Mouse (Mus musculus) midbrain, embryonic 15.5 days (tissue): ENCODE results near the gene Gm9040. TPM values are rescaled to one million over a fixed set of nuclear protein-coding genes. Genes with fewer than 3 reads are reported as not detected.
"Not testable (repeated sequence)": the region's sequence is repeated elsewhere in the genome, so short reads cannot be mapped to it uniquely, and the experiment has no call there.

Source experiments
- ATAC-seq: fragments of 200-750 bp; cut with Nextera tagmentation; replicated peaks from 2 replicates; pipeline ENCODE4 v1.8.0; 2017; ENCODE audit warnings: moderate TSS enrichment
- H3K27ac ChIP-seq: fragments of 300-500 bp; sonication (generic); 2 replicates; pipeline ENCODE4 v1.5.1; 2015; ENCODE audit warnings: mild to moderate bottlenecking, inconsistent platforms
- H3K27me3 ChIP-seq: fragments of 300-500 bp; sonication (generic); replicated peaks from 2 replicates; pipeline ENCODE4 v1.6.1; 2015; ENCODE audit warnings: inconsistent platforms
- H3K36me3 ChIP-seq: fragments of 300-500 bp; sonication (generic); replicated peaks from 2 replicates; pipeline ENCODE4 v1.6.1; 2015; ENCODE audit warnings: inconsistent platforms
- H3K4me1 ChIP-seq: fragments of 300-500 bp; sonication (generic); 2 replicates; pipeline ENCODE4 v1.6.1; 2015; ENCODE audit warnings: inconsistent platforms
- H3K4me2 ChIP-seq: fragments of 300-500 bp; sonication (generic); 2 replicates; pipeline ENCODE4 v1.6.1; 2015; ENCODE audit warnings: inconsistent platforms, mild to moderate bottlenecking, moderate library complexity
- H3K4me3 ChIP-seq: fragments of 300-500 bp; sonication (generic); 2 replicates; pipeline ENCODE4 v1.5.1; 2015; ENCODE audit warnings: mild to moderate bottlenecking, inconsistent platforms
- H3K9ac ChIP-seq: fragments of 300-500 bp; sonication (generic); 2 replicates; pipeline ENCODE4 v1.6.1; 2015; ENCODE audit warnings: mild to moderate bottlenecking, inconsistent platforms
- H3K9me3 ChIP-seq: fragments of 300-500 bp; sonication (generic); 2 replicates; pipeline ENCODE4 v1.6.1; 2016; ENCODE audit warnings: inconsistent platforms
- WGBS: fragments of 180-500 bp; shearing (Covaris S2); methylation state at CpG from one replicate; pipeline ENCODE4 v1.1.7; 2015; ENCODE audit warnings: mixed read lengths; 5-methylcytosine and 5-hydroxymethylcytosine counted together
- polyA plus RNA-seq: library from polyadenylated mRNA; unstranded; fragments of >200 nt; fragmentation: Nextera tagmentation; extraction: Ambion mirVana; gene quantifications from 2 replicates; pipeline ENCODE4 v1.2.1, GENCODE M21; 2015

Gene Gm9040
- not detected in 2 replicates for polyA plus RNA-seq

DNA sequence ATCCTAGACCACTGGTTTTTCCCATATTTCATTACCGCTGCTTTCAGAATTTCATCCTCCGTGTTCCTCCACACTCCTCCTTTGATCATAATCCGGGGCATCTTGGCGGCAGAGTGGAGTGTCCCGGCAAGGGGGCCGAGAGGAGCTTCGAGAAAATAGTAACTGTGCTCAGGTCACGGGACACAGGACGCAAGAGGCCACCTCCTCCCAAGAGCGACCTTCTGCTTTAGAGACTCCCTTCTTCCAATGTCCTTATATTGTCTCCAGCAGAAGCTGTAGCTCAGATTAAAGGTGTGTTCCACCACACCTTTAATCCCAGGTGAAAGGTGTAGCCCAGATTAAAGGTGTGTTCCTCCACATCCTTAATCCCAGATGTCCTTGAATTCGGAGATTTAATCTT is at the start of gene Gm9040:
Gene Gm9040 (minus strand): TSS at position 101 of the 400 bp plus-strand sequence.
- not testable (repeated sequence) for H3K27ac ChIP-seq
- no CpG with 5 or more reads among the region's 11 CpGs for WGBS

DNA sequence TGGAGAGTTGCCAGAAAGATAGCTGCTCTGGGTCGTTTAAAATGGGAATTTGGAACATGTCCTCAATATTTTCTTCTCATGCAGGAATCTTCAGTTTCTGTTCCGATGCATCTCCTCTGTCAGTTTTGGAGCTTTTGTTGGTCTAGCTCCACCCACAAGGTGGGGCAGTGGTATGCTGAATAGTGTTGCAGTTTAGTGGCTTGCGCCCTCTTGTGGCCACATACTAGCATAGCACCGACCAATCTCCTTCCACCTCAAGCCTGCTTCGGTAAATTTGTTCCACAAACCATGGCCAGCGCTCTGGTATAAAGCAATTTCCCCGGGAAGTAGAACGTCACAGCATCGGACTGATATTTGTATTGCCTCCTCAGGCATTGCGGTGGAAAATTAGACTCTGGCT is 43.7 kb upstream of the Gm9040 start:
- WGBS: 5% methylated on average over 10 of the region's 10 CpGs

More for the DNA sequence above, at the start of gene Gm9040:
- not testable (repeated sequence) for H3K9ac ChIP-seq, H3K36me3 ChIP-seq, H3K27me3 ChIP-seq, H3K4me3 ChIP-seq, H3K9me3 ChIP-seq, ATAC-seq, H3K4me2 ChIP-seq, H3K4me1 ChIP-seq

DNA sequence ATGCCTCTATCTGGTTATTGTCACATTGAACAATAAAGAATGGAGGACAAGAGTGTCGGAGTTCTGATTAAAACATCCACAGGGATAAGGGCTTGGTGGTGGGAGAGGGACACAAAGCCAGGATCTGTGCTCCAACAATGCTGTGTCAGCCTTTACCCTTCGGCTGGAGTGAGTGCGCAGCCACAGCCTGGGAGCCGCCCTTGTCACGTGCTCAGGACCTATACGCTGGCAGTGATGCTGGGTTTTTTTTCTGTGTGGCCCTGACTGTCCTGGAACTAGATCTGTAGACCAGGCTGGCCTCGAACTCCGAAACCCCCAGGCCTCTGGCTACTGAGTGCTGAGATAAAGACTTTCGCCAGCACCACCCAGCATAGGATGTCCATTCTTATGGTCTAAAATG is 42.7 kb upstream of the Gm9040 start:
- H3K4me1 ChIP-seq: no peaks in the 10 kb centered on the region
- WGBS: 85% methylated on average over 9 of the region's 9 CpGs
- no peak overlapping the region for H3K4me2 ChIP-seq
- no peaks in the 10 kb centered on the region for H3K9me3 ChIP-seq
- 0 out of 2 replicates have a peak, but pooled peaks have one; percentile 30 for ATAC-seq
- no peaks in the 10 kb centered on the region for H3K27me3 ChIP-seq
- H3K9ac ChIP-seq: no peak overlapping the region
- no peak overlapping the region for H3K4me3 ChIP-seq
- H3K27ac ChIP-seq: no peak overlapping the region
- H3K36me3 ChIP-seq: no peaks in the 10 kb centered on the region

More for the DNA sequence above, 43.7 kb upstream of the Gm9040 start:
- no peaks in the 10 kb centered on the region for H3K9me3 ChIP-seq
- H3K4me3 ChIP-seq: peak overlapping the region; percentile 16; the same call in 1 of the 2 replicates
- no peak overlapping the region for H3K27ac ChIP-seq
- no peaks in the 10 kb centered on the region for H3K27me3 ChIP-seq
- no peak overlapping the region for H3K9ac ChIP-seq
- H3K36me3 ChIP-seq: no peaks in the 10 kb centered on the region
- peak overlapping the region; percentile 49 for H3K4me2 ChIP-seq
- peak; percentile 94 for ATAC-seq
- no peaks in the 10 kb centered on the region for H3K4me1 ChIP-seq

DNA sequence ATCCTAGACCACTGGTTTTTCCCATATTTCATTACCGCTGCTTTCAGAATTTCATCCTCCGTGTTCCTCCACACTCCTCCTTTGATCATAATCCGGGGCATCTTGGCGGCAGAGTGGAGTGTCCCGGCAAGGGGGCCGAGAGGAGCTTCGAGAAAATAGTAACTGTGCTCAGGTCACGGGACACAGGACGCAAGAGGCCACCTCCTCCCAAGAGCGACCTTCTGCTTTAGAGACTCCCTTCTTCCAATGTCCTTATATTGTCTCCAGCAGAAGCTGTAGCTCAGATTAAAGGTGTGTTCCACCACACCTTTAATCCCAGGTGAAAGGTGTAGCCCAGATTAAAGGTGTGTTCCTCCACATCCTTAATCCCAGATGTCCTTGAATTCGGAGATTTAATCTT is 27.2 kb upstream of the Gm9040 start, which contains the start of gene Gm9049:
Gene Gm9049 (minus strand): TSS at position 101 of the 400 bp plus-strand sequence.
- H3K4me3 ChIP-seq, H3K9ac ChIP-seq, H3K27me3 ChIP-seq, H3K4me2 ChIP-seq, H3K27ac ChIP-seq, H3K9me3 ChIP-seq, ATAC-seq, H3K4me1 ChIP-seq, H3K36me3 ChIP-seq: not testable (repeated sequence)
- no CpG with 5 or more reads among the region's 11 CpGs for WGBS

DNA sequence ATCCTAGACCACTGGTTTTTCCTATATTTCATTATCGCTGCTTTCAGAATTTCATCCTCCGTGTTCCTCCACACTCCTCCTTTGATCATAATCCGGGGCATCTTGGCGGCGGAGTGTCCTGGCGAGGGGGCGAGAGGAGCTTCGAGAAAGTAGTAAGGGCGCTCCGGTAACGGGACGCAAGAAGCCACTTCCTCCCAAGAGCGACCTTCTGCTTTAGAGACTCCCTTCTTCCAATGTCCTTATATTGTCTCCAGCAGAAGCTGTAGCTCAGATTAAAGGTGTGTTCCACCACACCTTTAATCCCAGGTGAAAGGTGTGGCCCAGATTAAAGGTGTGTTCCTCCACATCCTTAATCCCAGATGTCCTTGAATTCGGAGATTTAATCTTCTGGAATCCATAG is 21.8 kb upstream of the Gm9040 start, which contains the start of gene Gm9048:
Gene Gm9048 (minus strand): TSS at position 101 of the 400 bp plus-strand sequence.
- H3K27me3 ChIP-seq, H3K9me3 ChIP-seq, H3K9ac ChIP-seq, ATAC-seq, H3K4me2 ChIP-seq, H3K27ac ChIP-seq, H3K36me3 ChIP-seq, H3K4me1 ChIP-seq, H3K4me3 ChIP-seq: not testable (repeated sequence)
- 100% methylated on average over 1 of the region's 14 CpGs for WGBS

DNA sequence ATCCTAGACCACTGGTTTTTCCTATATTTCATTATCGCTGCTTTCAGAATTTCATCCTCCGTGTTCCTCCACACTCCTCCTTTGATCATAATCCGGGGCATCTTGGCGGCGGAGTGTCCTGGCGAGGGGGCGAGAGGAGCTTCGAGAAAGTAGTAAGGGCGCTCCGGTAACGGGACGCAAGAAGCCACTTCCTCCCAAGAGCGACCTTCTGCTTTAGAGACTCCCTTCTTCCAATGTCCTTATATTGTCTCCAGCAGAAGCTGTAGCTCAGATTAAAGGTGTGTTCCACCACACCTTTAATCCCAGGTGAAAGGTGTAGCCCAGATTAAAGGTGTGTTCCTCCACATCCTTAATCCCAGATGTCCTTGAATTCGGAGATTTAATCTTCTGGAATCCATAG is 16.4 kb upstream of the Gm9040 start, which contains the start of gene Gm9046:
Gene Gm9046 (minus strand): TSS at position 101 of the 400 bp plus-strand sequence.
- not testable (repeated sequence) for H3K4me1 ChIP-seq, H3K36me3 ChIP-seq, H3K27ac ChIP-seq, H3K4me2 ChIP-seq, H3K27me3 ChIP-seq, H3K9me3 ChIP-seq, H3K4me3 ChIP-seq, ATAC-seq, H3K9ac ChIP-seq
- WGBS: no CpG with 5 or more reads among the region's 14 CpGs

DNA sequence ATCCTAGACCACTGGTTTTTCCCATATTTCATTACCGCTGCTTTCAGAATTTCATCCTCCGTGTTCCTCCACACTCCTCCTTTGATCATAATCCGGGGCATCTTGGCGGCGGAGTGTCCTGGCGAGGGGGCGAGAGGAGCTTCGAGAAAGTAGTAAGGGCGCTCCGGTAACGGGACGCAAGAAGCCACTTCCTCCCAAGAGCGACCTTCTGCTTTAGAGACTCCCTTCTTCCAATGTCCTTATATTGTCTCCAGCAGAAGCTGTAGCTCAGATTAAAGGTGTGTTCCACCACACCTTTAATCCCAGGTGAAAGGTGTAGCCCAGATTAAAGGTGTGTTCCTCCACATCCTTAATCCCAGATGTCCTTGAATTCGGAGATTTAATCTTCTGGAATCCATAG is 11.0 kb upstream of the Gm9040 start, which contains the start of gene Gm9045:
Gene Gm9045 (minus strand): TSS at position 101 of the 400 bp plus-strand sequence.
- not testable (repeated sequence) for H3K4me1 ChIP-seq, H3K9ac ChIP-seq, H3K4me3 ChIP-seq, H3K4me2 ChIP-seq, H3K36me3 ChIP-seq, H3K9me3 ChIP-seq, H3K27ac ChIP-seq, H3K27me3 ChIP-seq, ATAC-seq
- WGBS: no CpG with 5 or more reads among the region's 14 CpGs

DNA sequence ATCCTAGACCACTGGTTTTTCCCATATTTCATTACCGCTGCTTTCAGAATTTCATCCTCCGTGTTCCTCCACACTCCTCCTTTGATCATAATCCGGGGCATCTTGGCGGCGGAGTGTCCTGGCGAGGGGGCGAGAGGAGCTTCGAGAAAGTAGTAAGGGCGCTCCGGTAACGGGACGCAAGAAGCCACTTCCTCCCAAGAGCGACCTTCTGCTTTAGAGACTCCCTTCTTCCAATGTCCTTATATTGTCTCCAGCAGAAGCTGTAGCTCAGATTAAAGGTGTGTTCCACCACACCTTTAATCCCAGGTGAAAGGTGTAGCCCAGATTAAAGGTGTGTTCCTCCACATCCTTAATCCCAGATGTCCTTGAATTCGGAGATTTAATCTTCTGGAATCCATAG is 5.5 kb upstream of the Gm9040 start, which contains the start of gene Gm9044:
Gene Gm9044 (minus strand): TSS at position 101 of the 400 bp plus-strand sequence.
- H3K4me1 ChIP-seq, H3K9ac ChIP-seq, H3K27me3 ChIP-seq, H3K9me3 ChIP-seq, H3K36me3 ChIP-seq, H3K4me2 ChIP-seq, ATAC-seq, H3K4me3 ChIP-seq, H3K27ac ChIP-seq: not testable (repeated sequence)
- no CpG with 5 or more reads among the region's 14 CpGs for WGBS

DNA sequence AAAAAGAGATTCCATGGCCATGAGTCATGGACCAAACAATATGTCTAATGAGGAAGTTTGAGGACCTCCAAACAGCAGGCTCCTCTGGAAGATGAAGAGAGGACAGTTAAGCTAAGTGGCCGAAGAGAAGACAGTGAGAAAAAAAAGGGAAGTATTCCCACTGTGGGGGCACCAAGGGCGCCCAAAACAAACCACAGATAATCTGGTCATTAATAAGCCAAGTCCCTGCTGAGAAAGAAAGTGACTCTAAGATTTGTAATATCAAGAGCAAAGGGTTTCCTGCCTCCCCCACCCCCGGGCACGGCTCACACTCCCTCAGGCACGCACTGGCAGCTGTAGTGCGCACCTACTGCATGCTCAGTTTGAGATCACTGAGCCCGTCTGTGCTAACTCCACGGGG is 7.7 kb downstream of the Gm9040 start:
- no peaks in the 10 kb centered on the region for H3K9me3 ChIP-seq
- H3K4me3 ChIP-seq: no peak overlapping the region
- no peaks in the 10 kb centered on the region for H3K27me3 ChIP-seq
- no peaks in the 10 kb centered on the region for H3K4me1 ChIP-seq
- no peak overlapping the region for H3K27ac ChIP-seq
- no peak overlapping the region for H3K4me2 ChIP-seq
- ATAC-seq: no peak
- 85% methylated on average over 8 of the region's 8 CpGs for WGBS
- H3K9ac ChIP-seq: no peak overlapping the region
- H3K36me3 ChIP-seq: no peaks in the 10 kb centered on the region

DNA sequence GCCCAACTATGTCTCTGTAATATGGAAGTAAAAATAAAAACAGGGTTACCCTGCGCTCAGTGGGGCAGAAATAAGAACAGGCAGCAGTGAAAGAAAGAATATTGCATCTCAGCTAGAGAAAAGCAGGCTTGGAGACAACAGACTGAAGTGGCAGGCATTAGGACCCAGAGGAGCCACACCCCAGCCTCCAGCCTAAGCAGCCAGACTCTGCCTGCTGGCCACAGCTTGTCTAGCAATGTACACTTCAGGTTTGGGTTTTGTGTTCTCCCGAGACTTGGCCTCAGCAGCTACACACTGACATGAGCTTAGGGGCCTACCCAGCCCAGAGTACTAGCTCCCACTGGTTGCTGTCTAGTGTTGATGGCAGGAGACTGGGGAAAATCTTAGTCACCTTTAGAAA is 24.6 kb downstream of the Gm9040 start:
- H3K9ac ChIP-seq, H3K4me1 ChIP-seq, H3K4me3 ChIP-seq, H3K36me3 ChIP-seq, H3K27me3 ChIP-seq, ATAC-seq, H3K27ac ChIP-seq, H3K4me2 ChIP-seq, H3K9me3 ChIP-seq: not testable (repeated sequence)
- 39% methylated on average over 2 of the region's 2 CpGs for WGBS

DNA sequence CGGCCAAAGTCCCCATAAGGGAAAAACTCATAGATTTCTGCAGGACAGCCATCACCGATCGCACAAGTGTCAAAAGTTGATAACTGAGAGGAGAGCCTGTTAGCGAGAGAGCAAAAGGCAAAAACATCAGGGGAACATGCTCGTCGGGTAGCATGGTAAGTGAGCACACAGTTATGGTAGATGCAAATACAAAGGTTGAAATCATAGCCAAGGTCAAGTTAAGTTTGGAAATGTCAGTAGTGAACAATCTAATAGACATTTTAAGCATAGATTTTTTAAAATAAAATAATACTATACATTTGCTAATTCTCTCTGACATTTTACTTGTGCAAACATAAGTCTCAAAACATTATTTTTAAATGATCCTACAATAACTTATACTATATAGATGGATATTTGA is 31.8 kb downstream of the Gm9040 start, which contains the start of gene Iltifb:
Gene Iltifb (minus strand): TSS at position 101 of the 400 bp plus-strand sequence.
- Histone ChIP-seq H3K4me3 (no peak within 1 kb of the TSS), H3K27me3 (no peaks in the 10 kb centered on the region), H3K27ac (no peak within 1 kb of the TSS), H3K9ac (no peak within 1 kb of the TSS), H3K4me1 (no peaks in the 10 kb centered on the region), H3K36me3 (no peaks in the 10 kb centered on the region), H3K4me2 (no peak within 1 kb of the TSS), H3K9me3 (no peaks in the 10 kb centered on the region)
- ATAC-seq: no peak
- 94% methylated on average over 6 of the region's 6 CpGs for WGBS

DNA sequence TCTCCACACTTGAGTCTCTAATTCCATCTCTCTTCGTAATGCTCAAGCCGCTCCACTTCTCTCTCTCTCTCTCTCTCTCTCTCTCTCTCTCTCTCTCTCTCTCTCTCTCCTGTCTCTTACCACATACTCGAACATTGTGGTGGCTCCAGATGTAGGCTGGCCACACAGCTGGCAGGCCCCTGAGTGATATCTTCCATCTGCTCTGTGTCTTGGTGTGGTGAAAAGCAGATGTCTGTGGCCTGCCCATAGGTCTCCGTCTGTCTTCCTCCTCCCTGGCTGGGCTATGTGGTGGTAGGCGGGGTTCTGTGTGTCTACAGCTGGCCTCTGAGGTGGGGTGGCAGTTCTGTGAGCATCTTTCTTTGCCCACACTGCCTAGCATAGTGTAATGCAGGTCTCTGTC is 43.8 kb downstream of the Gm9040 start:
- not testable (repeated sequence) for H3K4me3 ChIP-seq, ATAC-seq, H3K36me3 ChIP-seq, H3K27me3 ChIP-seq, H3K9me3 ChIP-seq, H3K9ac ChIP-seq, H3K4me1 ChIP-seq, H3K27ac ChIP-seq, H3K4me2 ChIP-seq
- WGBS: 100% methylated on average over 2 of the region's 5 CpGs

DNA sequence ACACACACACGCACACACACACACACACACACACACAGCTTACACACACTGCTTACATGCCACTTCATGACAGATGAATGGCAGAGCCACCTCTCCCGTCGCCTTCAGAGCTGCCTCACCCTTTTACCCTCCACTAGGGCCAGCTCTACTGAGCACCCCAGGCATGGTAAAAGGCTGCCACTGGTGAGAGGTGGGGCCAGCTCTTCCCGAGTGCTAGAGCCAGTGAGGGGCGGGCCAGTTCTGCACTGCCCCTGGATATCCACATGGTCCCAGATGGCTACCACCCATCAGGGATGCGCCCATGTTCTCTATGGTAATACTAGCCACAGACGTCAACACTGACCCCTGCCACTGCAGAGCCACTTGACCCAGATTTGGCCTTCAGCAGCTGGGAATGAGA is 44.2 kb downstream of the Gm9040 start:
- WGBS: 88% methylated on average over 6 of the region's 7 CpGs
- not testable (repeated sequence) for ATAC-seq, H3K4me2 ChIP-seq, H3K27ac ChIP-seq, H3K27me3 ChIP-seq, H3K9me3 ChIP-seq, H3K36me3 ChIP-seq, H3K9ac ChIP-seq, H3K4me1 ChIP-seq, H3K4me3 ChIP-seq
